Mouse (Mus musculus) kidney, embryonic 14.5 days (tissue): ENCODE results near the gene Armc12. TPM values are rescaled to one million over a fixed set of nuclear protein-coding genes. Genes with fewer than 3 reads are reported as not detected.

Experiments
- ATAC-seq: fragments of 200-750 bp; cut with Nextera tagmentation; 2 replicates; pipeline ENCODE4 v1.8.0; 2017; ENCODE audit warnings: moderate number of reproducible peaks, mild to moderate bottlenecking, moderate TSS enrichment, moderate library complexity; ENCODE audit not compliant: low FRiP score, low TSS enrichment
- H3K27ac ChIP-seq: fragments of 300-500 bp; sonication (generic); 2 replicates; pipeline ENCODE4 v1.5.1; 2014; ENCODE audit warnings: low read depth, mild to moderate bottlenecking, low read length, moderate library complexity, mixed read lengths
- H3K27me3 ChIP-seq: fragments of 300-500 bp; sonication (generic); 2 replicates; pipeline ENCODE4 v1.6.1; 2014; ENCODE audit warnings: mild to moderate bottlenecking, low read length; ENCODE audit not compliant: control insufficient read depth, insufficient read depth
- H3K36me3 ChIP-seq: fragments of 300-500 bp; sonication (generic); 2 replicates; pipeline ENCODE4 v1.6.1; 2014; ENCODE audit warnings: low read length, mixed read lengths; ENCODE audit not compliant: control insufficient read depth, insufficient read depth
- H3K4me1 ChIP-seq: fragments of 300-500 bp; sonication (generic); 2 replicates; pipeline ENCODE4 v1.6.1; 2014; ENCODE audit warnings: low read length, mixed read lengths; ENCODE audit not compliant: control insufficient read depth, insufficient read depth
- H3K4me2 ChIP-seq: fragments of 300-500 bp; sonication (generic); replicated peaks from 2 replicates; pipeline ENCODE4 v1.6.1; 2014; ENCODE audit warnings: low read depth, mild to moderate bottlenecking, low read length
- H3K4me3 ChIP-seq: fragments of 300-500 bp; sonication (generic); 2 replicates; pipeline ENCODE4 v1.5.1; 2014; ENCODE audit warnings: mild to moderate bottlenecking, low read length
- H3K9ac ChIP-seq: fragments of 300-500 bp; sonication (generic); 2 replicates; pipeline ENCODE4 v1.6.1; 2014; ENCODE audit warnings: low read depth, mild to moderate bottlenecking, low read length, moderate library complexity
- H3K9me3 ChIP-seq: fragments of 300-500 bp; sonication (generic); 2 replicates; pipeline ENCODE4 v1.6.1; 2016; ENCODE audit warnings: low read length; ENCODE audit not compliant: control insufficient read depth
- WGBS: fragments of 180-500 bp; shearing (Covaris S2); extraction: QIAGEN DNeasy Blood & Tissue Kit; methylation state at CpG from one replicate; pipeline ENCODE4 v1.1.7; 2014; 5-methylcytosine and 5-hydroxymethylcytosine counted together
- polyA plus RNA-seq: library from polyadenylated mRNA; unstranded; fragments of >200 nt; fragmentation: Nextera tagmentation; extraction: Ambion mirVana; gene quantifications from 2 replicates; pipeline ENCODE4 v1.2.1, GENCODE M21; 2014

Gene Armc12
- polyA plus RNA-seq, 1 experiment from 2014 or later: not detected

DNA sequence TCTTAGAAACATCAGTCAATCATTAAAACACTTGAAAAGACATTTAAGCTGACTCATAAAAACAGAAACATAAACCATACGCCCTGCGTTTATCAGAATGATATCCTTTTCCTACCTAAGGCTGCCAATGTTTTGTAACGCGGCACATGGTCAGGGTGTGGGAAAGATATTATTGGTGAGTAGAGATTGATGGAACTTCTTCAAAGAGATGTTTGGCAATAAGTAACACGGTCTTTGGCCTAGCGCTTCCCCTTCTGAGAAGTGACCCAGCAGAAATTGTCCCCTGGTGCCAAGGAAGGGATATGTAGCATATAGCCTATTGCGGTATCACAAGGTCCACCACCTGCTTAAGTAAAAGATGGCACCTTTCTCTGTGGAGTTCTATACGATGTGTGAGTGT lies 34.8 kb upstream of the Armc12 start:
- ATAC-seq: no peak
- no peaks in the 10 kb centered on the region for H3K27me3 ChIP-seq
- no peak overlapping the region for H3K27ac ChIP-seq
- 93% methylated on average over 8 of the region's 8 CpGs for WGBS
- no peaks in the 10 kb centered on the region for H3K36me3 ChIP-seq
- no peak overlapping the region for H3K4me3 ChIP-seq
- no peaks in the 10 kb centered on the region for H3K4me1 ChIP-seq
- no peak overlapping the region for H3K4me2 ChIP-seq
- no peak overlapping the region for H3K9ac ChIP-seq
- no peaks in the 10 kb centered on the region for H3K9me3 ChIP-seq

DNA sequence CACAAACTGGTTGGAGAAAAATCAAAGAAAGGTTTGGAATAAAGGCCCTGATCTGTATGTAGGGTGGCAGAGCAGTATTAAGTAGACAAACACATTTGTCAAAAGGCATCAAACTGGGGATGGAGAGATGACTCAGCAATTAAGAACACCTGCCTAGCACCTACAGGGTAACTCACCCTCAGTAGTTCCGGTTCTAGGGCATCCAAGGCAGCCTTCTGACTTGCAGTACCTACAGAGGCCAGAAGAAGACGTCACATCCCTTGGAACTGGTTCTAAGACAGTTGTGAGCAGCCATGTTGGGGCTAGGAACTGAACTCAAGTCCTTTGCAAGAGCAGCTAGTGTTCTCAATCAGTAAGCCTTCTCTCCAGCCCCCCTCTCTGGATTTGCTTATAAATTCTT lies 31.4 kb upstream of the Armc12 start:
- H3K27ac ChIP-seq: no peak overlapping the region
- WGBS: 78% methylated on average over 2 of the region's 2 CpGs

DNA sequence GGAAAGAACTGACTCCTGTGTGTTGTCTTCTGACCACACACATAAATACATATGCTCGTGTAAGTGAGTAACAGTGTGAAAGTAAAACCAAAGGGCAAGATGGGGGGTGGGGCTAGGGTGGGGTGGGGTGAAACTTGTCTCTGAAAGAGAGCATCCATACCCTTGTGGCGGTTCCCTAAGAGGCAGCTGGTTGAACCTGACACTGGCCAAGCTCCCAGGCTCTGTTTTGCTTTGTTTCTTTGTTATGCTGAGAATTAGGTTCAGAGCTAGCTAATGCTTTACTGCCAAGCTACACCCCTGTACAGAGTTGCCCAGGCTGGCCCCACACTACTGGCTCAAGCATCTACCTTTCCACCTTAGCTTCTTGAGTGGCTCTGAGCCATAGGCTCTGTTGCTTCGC lies 30.1 kb upstream of the Armc12 start:
- no peak overlapping the region for H3K27ac ChIP-seq
- H3K4me2 ChIP-seq: no peak overlapping the region
- H3K4me1 ChIP-seq: no peaks in the 10 kb centered on the region
- H3K36me3 ChIP-seq: no peaks in the 10 kb centered on the region
- H3K27me3 ChIP-seq: no peaks in the 10 kb centered on the region
- H3K9me3 ChIP-seq: no peaks in the 10 kb centered on the region
- 77% methylated on average over 3 of the region's 3 CpGs for WGBS
- ATAC-seq: no peak
- H3K9ac ChIP-seq: no peak overlapping the region
- H3K4me3 ChIP-seq: no peak overlapping the region

More for the DNA sequence above, 31.4 kb upstream of the Armc12 start:
- no peak overlapping the region for H3K4me3 ChIP-seq
- no peaks in the 10 kb centered on the region for H3K27me3 ChIP-seq
- ATAC-seq: no peak
- H3K36me3 ChIP-seq: no peaks in the 10 kb centered on the region
- H3K9ac ChIP-seq: no peak overlapping the region
- no peak overlapping the region for H3K4me2 ChIP-seq
- H3K9me3 ChIP-seq: no peaks in the 10 kb centered on the region
- H3K4me1 ChIP-seq: no peaks in the 10 kb centered on the region

DNA sequence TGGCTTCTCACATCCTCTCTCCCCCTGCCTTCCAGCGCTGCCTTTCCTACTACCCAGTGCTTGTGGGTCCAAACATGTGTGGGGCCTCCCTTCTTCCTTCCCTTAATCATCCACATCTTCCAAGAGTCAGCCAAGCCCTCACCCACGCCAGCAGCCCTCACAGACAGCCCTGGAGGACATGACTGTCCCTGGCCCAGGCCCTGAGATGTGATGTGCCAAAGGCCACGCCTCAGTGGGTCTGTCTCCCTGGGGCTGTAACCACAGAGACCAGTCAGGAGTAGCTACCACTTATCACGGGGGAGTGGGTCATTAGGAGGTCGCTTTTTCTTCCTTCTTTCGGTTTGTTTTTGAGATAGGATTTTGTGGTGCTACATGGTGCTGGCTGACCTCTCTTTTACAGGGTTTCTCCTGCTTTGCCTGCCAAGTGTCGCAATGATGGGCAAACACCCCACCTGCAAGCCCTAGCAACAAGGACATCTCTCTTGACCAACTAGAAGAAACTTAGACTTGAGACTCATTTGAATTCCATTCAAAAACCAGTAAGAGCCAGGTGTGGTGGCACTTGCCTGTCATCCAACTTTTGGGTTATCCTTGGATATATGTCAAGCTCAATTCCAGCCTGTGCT lies 28.3 kb upstream of the Armc12 start:
- Histone ChIP-seq H3K4me3 (no peak overlapping the region), H3K4me1 (peaks cover 9% of the 10 kb centered on the region), H3K4me2 (no peak overlapping the region), H3K9me3 (no peaks in the 10 kb centered on the region), H3K36me3 (no peaks in the 10 kb centered on the region), H3K27me3 (no peaks in the 10 kb centered on the region), H3K27ac (no peak overlapping the region), H3K9ac (no peak overlapping the region)
- ATAC-seq: no peak
- 40% methylated on average over 7 of the region's 7 CpGs for WGBS

DNA sequence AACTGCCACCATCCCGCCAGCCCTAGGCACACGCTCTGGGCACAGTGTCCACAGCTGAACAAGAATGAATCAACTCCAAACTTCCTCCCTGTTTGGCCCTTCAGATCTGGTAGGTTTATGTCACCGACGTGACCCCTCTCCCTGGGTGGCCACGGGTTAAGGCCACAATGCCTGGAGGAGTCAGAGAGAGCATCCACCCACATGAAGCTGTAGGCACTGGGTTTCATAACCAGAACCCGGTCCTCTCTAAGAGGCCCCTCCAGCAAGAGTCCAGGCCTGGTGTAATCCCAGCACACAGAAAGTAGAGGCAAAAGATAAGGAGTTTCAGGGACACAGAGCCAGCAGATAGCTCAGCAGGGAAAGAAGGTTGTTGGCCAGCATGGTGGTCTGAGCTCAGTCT lies 26.4 kb upstream of the Armc12 start:
- Histone ChIP-seq H3K4me2 (no peak overlapping the region), H3K4me1 (peaks cover 15% of the 10 kb centered on the region), H3K4me3 (no peak overlapping the region), H3K27me3 (no peaks in the 10 kb centered on the region), H3K36me3 (no peaks in the 10 kb centered on the region), H3K9ac (no peak overlapping the region), H3K9me3 (no peaks in the 10 kb centered on the region), H3K27ac (no peak overlapping the region)
- ATAC-seq: no peak
- 60% methylated on average over 6 of the region's 6 CpGs for WGBS

DNA sequence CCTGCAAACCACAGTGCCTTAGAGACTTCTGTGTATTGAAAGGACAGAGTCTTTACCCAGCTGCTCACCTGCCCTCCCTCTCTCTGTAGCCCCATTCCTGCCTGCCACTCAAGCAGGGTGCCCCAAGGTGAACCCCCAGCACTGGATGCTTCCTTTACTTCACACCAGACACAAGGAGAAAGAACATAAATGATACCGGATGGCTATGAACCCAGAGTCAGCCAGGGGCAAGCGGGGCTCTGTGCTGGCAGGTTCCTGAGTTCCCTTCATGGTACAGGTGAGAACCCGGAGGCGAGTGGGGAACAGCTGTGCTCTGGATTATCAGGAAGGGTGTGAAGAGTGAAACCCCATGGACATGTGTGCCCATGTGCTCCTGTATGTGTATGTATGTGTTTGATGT lies 25.0 kb upstream of the Armc12 start:
- no peak overlapping the region for H3K4me3 ChIP-seq
- H3K27ac ChIP-seq: no peak overlapping the region
- no peak overlapping the region for H3K9ac ChIP-seq
- H3K36me3 ChIP-seq: no peaks in the 10 kb centered on the region
- H3K9me3 ChIP-seq: no peaks in the 10 kb centered on the region
- ATAC-seq: no peak
- peaks cover 22% of the 10 kb centered on the region for H3K4me1 ChIP-seq
- WGBS: 95% methylated on average over 4 of the region's 4 CpGs
- no peak overlapping the region for H3K4me2 ChIP-seq
- H3K27me3 ChIP-seq: no peaks in the 10 kb centered on the region

DNA sequence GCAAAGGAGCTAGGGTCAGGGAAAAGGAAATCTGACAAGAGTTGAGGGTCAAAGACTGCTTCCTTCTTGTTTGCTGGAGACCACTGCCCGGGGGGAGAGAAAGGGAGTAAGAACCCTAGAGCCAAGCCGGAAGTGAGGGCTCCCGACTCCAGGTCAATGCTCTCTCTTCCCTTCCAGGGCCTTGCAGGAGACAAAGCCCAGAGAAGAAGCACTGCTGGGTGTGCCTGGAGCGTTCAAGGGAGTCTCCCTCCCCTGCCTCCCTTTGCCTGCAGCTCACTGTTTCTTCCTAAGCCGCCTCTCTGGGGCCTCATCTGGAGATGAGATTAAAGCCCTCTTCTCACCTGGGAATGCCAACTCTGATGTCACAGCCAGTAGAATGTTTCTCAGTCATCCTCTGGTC lies 23.7 kb upstream of the Armc12 start:
- no peaks in the 10 kb centered on the region for H3K36me3 ChIP-seq
- peak overlapping the region; percentile 65; the same call in 1 of the 2 replicates for H3K27ac ChIP-seq
- peak overlapping the region; percentile 34; the same call in 1 of the 2 replicates for H3K9ac ChIP-seq
- H3K27me3 ChIP-seq: no peaks in the 10 kb centered on the region
- no peaks in the 10 kb centered on the region for H3K9me3 ChIP-seq
- H3K4me2 ChIP-seq: no peak overlapping the region
- H3K4me1 ChIP-seq: peaks cover 28% of the 10 kb centered on the region
- WGBS: 12% methylated on average over 5 of the region's 5 CpGs
- ATAC-seq: no peak
- no peak overlapping the region for H3K4me3 ChIP-seq

DNA sequence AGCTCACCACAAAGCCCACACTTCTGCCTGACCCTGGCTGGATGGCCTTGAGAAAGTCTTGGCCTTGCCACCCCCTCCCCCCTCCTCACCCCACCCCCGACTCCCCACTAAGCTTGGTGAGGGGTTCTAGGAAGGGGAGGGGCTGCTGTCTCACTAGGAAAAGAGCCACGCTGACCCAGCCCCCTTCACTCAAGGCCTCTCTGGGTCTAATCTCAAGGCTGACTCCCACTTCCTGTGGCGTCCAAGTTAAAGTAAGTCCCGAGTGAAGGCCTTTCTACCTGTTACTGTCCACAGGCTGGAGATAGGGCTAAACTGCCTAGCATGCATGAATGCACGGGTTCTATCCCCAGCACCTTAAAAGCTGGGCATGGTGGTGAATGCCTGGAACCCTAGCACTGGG lies 23.1 kb upstream of the Armc12 start:
- 25% methylated on average over 4 of the region's 5 CpGs for WGBS
- peak overlapping the region; percentile 65 for H3K27ac ChIP-seq
- no peak overlapping the region for H3K4me3 ChIP-seq
- H3K27me3 ChIP-seq: no peaks in the 10 kb centered on the region
- H3K9me3 ChIP-seq: no peaks in the 10 kb centered on the region
- ATAC-seq: no peak
- H3K4me2 ChIP-seq: no peak overlapping the region
- H3K9ac ChIP-seq: no peak overlapping the region
- no peaks in the 10 kb centered on the region for H3K36me3 ChIP-seq
- H3K4me1 ChIP-seq: peaks cover 28% of the 10 kb centered on the region

DNA sequence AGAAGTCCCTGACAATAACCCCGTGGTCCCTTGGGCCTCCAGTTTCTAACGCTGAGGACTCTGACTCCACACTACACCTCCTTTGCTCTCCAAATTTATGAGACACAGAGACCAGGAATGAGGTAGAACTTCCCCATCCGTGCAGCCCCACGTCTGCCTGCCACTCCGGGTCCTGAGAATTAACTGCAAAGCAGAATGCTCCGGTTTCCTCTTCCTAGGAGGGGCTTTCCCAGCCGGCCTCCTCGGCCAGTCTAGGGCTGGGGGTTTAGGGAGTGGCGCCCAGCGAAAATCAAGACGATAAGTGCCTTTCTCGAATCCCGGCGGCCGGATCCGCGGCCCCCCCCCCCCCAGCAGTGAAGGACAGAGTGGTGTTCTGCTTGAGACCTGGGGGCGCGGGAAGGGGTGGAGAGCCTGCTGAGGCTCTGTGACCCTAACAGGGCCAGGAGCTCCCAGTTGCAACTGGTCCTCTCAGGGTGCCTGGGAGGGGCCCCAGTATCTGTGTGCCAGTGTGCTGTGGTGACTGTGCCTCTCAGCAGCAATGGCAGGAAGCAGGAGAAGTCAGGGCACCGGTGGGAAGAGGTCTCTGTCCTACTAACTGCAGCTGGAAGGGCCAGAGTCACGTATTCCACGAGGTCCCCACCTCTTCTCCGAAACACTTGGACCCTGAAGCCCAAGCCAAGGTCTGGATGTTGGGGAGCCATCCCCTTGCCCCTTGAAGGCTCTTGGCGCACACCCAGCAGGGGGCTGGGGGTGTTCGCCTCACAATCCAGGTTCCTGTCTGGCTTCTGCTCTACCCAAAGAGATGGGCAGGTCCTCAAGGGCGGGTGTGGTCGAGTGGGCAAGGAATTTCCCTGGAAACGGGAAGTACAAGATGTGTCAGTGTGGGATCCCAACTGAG lies 19.9 kb upstream of the Armc12 start:
- 6% methylated on average over 23 of the region's 28 CpGs for WGBS
- Histone ChIP-seq H3K4me2 (peak overlapping the region; percentile 41), H3K4me1 (peaks cover 34% of the 10 kb centered on the region), H3K9me3 (no peaks in the 10 kb centered on the region), H3K27me3 (no peaks in the 10 kb centered on the region), H3K27ac (peak overlapping the region; percentile 59; the same call in 1 of the 2 replicates), H3K4me3 (peak overlapping the region; percentile 17), H3K36me3 (no peaks in the 10 kb centered on the region), H3K9ac (peak overlapping the region; percentile 37)
- ATAC-seq: no peak
